Mouse (Mus musculus): ENCODE results near the gene Ppp1r11.

GRCm38 (mm10) chr17:36942391-36942790, 9.2 kb downstream of the Ppp1r11 start:
- TF ChIP-seq CTCF (IDR thresholded peaks at IDR 0.05; ENCODE audit: low read depth), result no peak
- no peak for TF ChIP-seq EP300 (IDR thresholded peaks at IDR 0.05; ENCODE audit: low read depth)
